Mouse (Mus musculus) forebrain, embryonic 10.5 days (tissue): ENCODE results near the gene Fam216b. TPM values are rescaled to one million over a fixed set of nuclear protein-coding genes. Genes with fewer than 3 reads are reported as not detected.

Experiments used
- DNase-seq: peaks from one replicate; pipeline ENCODE4 v3.0.0-alpha.2; 2017; ENCODE audit warnings: low spot score; ENCODE audit errors: extremely low spot score
- H3K27ac ChIP-seq: fragments of 300-500 bp; sonication (generic); 2 replicates; pipeline ENCODE4 v1.5.1; 2016; ENCODE audit warnings: mild to moderate bottlenecking
- H3K27me3 ChIP-seq: fragments of 300-500 bp; sonication (generic); 2 replicates; pipeline ENCODE4 v1.6.1; 2016; ENCODE audit warnings: mild to moderate bottlenecking; ENCODE audit not compliant: poor library complexity, severe bottlenecking
- H3K36me3 ChIP-seq: fragments of 300-500 bp; sonication (generic); replicated peaks from 2 replicates; pipeline ENCODE4 v1.6.1; 2016; ENCODE audit warnings: mild to moderate bottlenecking, moderate library complexity
- H3K4me1 ChIP-seq: fragments of 300-500 bp; sonication (generic); 2 replicates; pipeline ENCODE4 v1.6.1; 2016
- H3K4me3 ChIP-seq: fragments of 300-500 bp; sonication (generic); 2 replicates; pipeline ENCODE4 v1.5.1; 2016; ENCODE audit warnings: mild to moderate bottlenecking, moderate library complexity
- H3K9me3 ChIP-seq: fragments of 300-500 bp; sonication (generic); 2 replicates; pipeline ENCODE4 v1.6.1; 2016; ENCODE audit warnings: mild to moderate bottlenecking, moderate library complexity
- WGBS: fragments of 180-500 bp; shearing (Covaris S2); methylation state at CpG from one replicate; pipeline ENCODE4 v1.1.7; 2016; 5-methylcytosine and 5-hydroxymethylcytosine counted together
- polyA plus RNA-seq: library from polyadenylated mRNA; unstranded; fragments of >200 nt; fragmentation: Nextera tagmentation; extraction: Ambion mirVana; gene quantifications from 2 replicates; pipeline ENCODE4 v1.2.1, GENCODE M21; 2016

Fam216b gene
- polyA plus RNA-seq, 1 experiment from 2014 or later: not detected

GRCm38 (mm10) chr14:78077508-78077907 lies 11.3 kb downstream of the Fam216b start:
- Histone ChIP-seq H3K27ac (no peak overlapping the region), H3K4me3 (no peak overlapping the region), H3K27me3 (no peaks in the 10 kb centered on the region), H3K9me3 (no peaks in the 10 kb centered on the region), H3K36me3 (no peaks in the 10 kb centered on the region), H3K4me1 (no peaks in the 10 kb centered on the region)
- DNase-seq: no peak
- WGBS: 79% methylated on average over 2 of the region's 2 CpGs

DNA sequence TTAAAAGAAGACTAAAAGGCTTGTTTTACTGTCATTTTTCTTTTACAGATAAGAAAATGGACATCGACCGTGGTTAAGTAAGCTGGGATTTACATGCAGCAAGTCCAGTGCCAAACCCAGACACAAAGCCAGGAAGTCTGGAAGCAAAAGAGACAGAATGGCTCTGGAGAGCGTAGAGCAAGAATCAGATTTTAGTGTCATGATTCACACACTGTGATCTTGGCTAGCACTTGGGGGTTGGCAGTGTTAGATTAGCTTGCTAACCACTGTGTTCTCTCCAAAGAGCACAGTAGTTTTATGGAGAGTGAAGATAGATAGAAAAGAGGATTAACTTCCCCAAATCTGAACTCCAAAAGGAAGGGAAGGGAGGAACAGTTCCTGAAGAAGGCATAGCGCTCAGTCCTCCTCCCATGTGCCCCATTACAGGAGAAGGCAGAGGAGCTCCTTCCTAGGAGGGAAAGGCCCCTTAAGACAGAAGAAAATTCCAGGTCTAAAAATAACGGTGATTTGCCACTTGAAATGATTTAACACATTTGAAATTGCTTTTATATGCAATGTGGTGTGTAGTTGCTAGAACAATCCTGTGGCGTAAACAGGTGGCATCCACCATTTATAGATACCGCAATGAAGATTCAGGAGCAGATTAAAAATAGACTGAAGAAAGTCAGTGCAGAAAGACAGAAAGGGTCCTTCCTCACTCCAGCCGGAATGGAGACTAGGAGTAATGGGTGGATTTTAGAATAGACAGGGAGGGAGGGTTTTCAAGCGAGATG lies 22.7 kb downstream of the Fam216b start:
- no peaks in the 10 kb centered on the region for H3K9me3 ChIP-seq
- H3K27me3 ChIP-seq: no peaks in the 10 kb centered on the region
- H3K36me3 ChIP-seq: no peaks in the 10 kb centered on the region
- no peaks in the 10 kb centered on the region for H3K4me1 ChIP-seq
- no peak overlapping the region for H3K27ac ChIP-seq
- WGBS: 93% methylated on average over 9 of the region's 9 CpGs
- H3K4me3 ChIP-seq: no peak overlapping the region
- no peak for DNase-seq

- Histone ChIP-seq H3K4me1 (no peaks in the 10 kb centered on the region), H3K4me3 (no peak overlapping the region), H3K36me3 (no peaks in the 10 kb centered on the region), H3K27me3 (no peaks in the 10 kb centered on the region), H3K27ac (no peak overlapping the region), H3K9me3 (no peaks in the 10 kb centered on the region)
- 90% methylated on average over 11 of the region's 11 CpGs for WGBS
- no peak for DNase-seq
These were observed 26.3 kb downstream of the Fam216b start for GRCm38 (mm10) chr14:78062484-78062883.

DNA sequence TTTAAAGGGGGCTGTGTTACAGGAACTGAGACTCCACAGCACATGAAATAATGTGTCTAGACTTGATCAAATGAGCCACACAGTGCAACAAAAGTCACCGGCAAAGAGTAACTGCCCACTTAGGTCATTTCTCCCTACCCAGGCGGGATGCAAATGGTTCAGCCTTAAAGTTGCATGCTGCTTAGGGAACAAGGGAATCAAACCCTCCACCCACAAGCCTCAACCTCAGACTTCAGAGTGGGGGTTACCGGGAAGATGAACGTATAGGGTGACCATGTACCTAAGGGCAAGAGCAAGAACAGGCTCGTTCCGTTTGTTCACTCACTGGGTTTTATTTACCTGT lies 28.2 kb downstream of the Fam216b start:
- no peaks in the 10 kb centered on the region for H3K36me3 ChIP-seq
- no peaks in the 10 kb centered on the region for H3K4me1 ChIP-seq
- no peak overlapping the region for H3K4me3 ChIP-seq
- no peaks in the 10 kb centered on the region for H3K9me3 ChIP-seq
- no peak overlapping the region for H3K27ac ChIP-seq
- DNase-seq: no peak
- 88% methylated on average over 6 of the region's 6 CpGs for WGBS
- no peaks in the 10 kb centered on the region for H3K27me3 ChIP-seq

GRCm38 (mm10) chr14:78059878-78060608 lies 28.8 kb downstream of the Fam216b start:
- Histone ChIP-seq H3K9me3 (no peaks in the 10 kb centered on the region), H3K4me3 (no peak overlapping the region), H3K27me3 (no peaks in the 10 kb centered on the region), H3K4me1 (no peaks in the 10 kb centered on the region), H3K36me3 (no peaks in the 10 kb centered on the region), H3K27ac (no peak overlapping the region)
- no peak for DNase-seq
- WGBS: 79% methylated on average over 9 of the region's 9 CpGs

- no peak for DNase-seq
- 89% methylated on average over 7 of the region's 7 CpGs for WGBS
- Histone ChIP-seq H3K36me3 (no peaks in the 10 kb centered on the region), H3K9me3 (no peaks in the 10 kb centered on the region), H3K27ac (no peak overlapping the region), H3K4me3 (no peak overlapping the region), H3K4me1 (no peaks in the 10 kb centered on the region), H3K27me3 (no peaks in the 10 kb centered on the region)
These were observed 31.4 kb downstream of the Fam216b start for GRCm38 (mm10) chr14:78057362-78057761.

DNA sequence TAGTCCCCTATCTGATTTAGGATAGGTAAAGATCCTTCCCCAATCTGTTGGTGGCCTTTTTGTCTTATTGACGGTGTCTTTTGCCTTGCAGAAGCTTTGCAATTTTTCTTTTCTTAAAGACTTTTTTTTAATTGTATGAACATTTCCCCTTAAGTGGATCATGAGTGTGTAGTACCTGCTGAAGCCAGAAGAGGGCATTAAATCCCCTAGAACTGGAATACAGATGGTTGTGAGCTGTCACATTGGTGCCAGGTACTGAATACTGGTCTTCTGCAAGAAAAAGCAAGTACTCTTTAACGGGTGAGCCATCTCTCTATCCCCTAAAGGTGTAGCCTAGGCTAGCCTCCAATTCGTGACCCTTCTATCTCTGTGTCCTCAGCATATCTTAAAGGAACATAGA lies 32.4 kb downstream of the Fam216b start:
- no peaks in the 10 kb centered on the region for H3K9me3 ChIP-seq
- WGBS: 79% methylated on average over 3 of the region's 3 CpGs
- no peaks in the 10 kb centered on the region for H3K36me3 ChIP-seq
- no peaks in the 10 kb centered on the region for H3K27me3 ChIP-seq
- no peaks in the 10 kb centered on the region for H3K4me1 ChIP-seq
- H3K4me3 ChIP-seq: no peak overlapping the region
- no peak for DNase-seq
- no peak overlapping the region for H3K27ac ChIP-seq

- H3K27me3 ChIP-seq: no peaks in the 10 kb centered on the region
- no peak overlapping the region for H3K27ac ChIP-seq
- no peaks in the 10 kb centered on the region for H3K4me1 ChIP-seq
- WGBS: 92% methylated on average over 4 of the region's 4 CpGs
- H3K9me3 ChIP-seq: no peaks in the 10 kb centered on the region
- DNase-seq: no peak
- H3K36me3 ChIP-seq: no peaks in the 10 kb centered on the region
- no peak overlapping the region for H3K4me3 ChIP-seq
These were observed 40.1 kb downstream of the Fam216b start for GRCm38 (mm10) chr14:78048674-78049073.

GRCm38 (mm10) chr14:78048258-78048657 lies 40.5 kb downstream of the Fam216b start:
- Histone ChIP-seq H3K4me3 (no peak overlapping the region), H3K9me3 (no peaks in the 10 kb centered on the region), H3K27ac (no peak overlapping the region), H3K27me3 (no peaks in the 10 kb centered on the region), H3K36me3 (no peaks in the 10 kb centered on the region), H3K4me1 (no peaks in the 10 kb centered on the region)
- 95% methylated on average over 3 of the region's 3 CpGs for WGBS
- DNase-seq: no peak

- 40% methylated on average over 2 of the region's 2 CpGs for WGBS
- DNase-seq: no peak
These were observed 45.7 kb downstream of the Fam216b start for GRCm38 (mm10) chr14:78043079-78043478.

GRCm38 (mm10) chr14:78041886-78042526 lies 46.8 kb downstream of the Fam216b start:
- no peak for DNase-seq
- 83% methylated on average over 11 of the region's 11 CpGs for WGBS
- Histone ChIP-seq H3K27me3 (no peaks in the 10 kb centered on the region), H3K4me1 (no peaks in the 10 kb centered on the region), H3K36me3 (no peaks in the 10 kb centered on the region), H3K4me3 (no peak overlapping the region), H3K9me3 (no peaks in the 10 kb centered on the region), H3K27ac (no peak overlapping the region)

More at GRCm38 (mm10) chr14:78043079-78043478, 45.7 kb downstream of the Fam216b start:
- Histone ChIP-seq H3K9me3 (no peaks in the 10 kb centered on the region), H3K4me3 (no peak overlapping the region), H3K27ac (no peak overlapping the region), H3K36me3 (no peaks in the 10 kb centered on the region), H3K4me1 (no peaks in the 10 kb centered on the region), H3K27me3 (no peaks in the 10 kb centered on the region)

- Histone ChIP-seq H3K27ac (no peak overlapping the region), H3K9me3 (no peaks in the 10 kb centered on the region), H3K27me3 (no peaks in the 10 kb centered on the region), H3K36me3 (no peaks in the 10 kb centered on the region), H3K4me3 (no peak overlapping the region), H3K4me1 (no peaks in the 10 kb centered on the region)
- DNase-seq: no peak
- 87% methylated on average over 6 of the region's 6 CpGs for WGBS
These were observed 48.2 kb downstream of the Fam216b start for GRCm38 (mm10) chr14:78040643-78041042.

DNA sequence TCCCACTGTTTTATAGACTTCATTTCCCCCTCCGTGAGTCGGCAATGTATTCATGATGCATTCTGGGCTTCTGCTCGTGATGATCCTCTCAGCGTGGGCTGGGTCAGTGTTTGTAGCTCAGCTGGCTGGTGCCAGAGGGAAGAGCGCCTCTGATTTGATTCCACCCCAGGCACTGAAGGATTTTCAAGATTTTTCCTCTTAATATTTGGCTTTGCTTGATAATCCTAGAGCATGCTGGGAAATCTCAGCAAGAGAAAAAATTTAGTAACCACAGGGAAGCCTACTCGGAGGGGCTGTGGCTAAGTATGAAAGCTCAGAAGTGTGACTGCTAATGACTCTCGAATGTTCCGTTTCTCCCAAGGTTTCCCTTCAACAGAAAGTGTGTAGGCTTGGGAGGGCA lies 49.9 kb downstream of the Fam216b start:
- Histone ChIP-seq H3K27me3 (no peaks in the 10 kb centered on the region), H3K9me3 (no peaks in the 10 kb centered on the region), H3K27ac (no peak overlapping the region), H3K36me3 (no peaks in the 10 kb centered on the region), H3K4me1 (no peaks in the 10 kb centered on the region), H3K4me3 (no peak overlapping the region)
- no peak for DNase-seq
- WGBS: 85% methylated on average over 8 of the region's 8 CpGs
